Mouse (Mus musculus) effector memory CD4-positive, alpha-beta T cell, adult 7 months (primary cell): ENCODE measurements around the gene Olfr393. TPM values are rescaled to one million over a fixed set of nuclear protein-coding genes. Genes with fewer than 3 reads are reported as not detected.

Experiments used
- polyA plus RNA-seq: library from polyadenylated mRNA; unstranded; fragments of 100-300 nt; shearing (Covaris generic); gene quantifications from one replicate; pipeline ENCODE4 v1.2.1, GENCODE M21; 2017

The Olfr393 gene
- not detected for polyA plus RNA-seq

DNA sequence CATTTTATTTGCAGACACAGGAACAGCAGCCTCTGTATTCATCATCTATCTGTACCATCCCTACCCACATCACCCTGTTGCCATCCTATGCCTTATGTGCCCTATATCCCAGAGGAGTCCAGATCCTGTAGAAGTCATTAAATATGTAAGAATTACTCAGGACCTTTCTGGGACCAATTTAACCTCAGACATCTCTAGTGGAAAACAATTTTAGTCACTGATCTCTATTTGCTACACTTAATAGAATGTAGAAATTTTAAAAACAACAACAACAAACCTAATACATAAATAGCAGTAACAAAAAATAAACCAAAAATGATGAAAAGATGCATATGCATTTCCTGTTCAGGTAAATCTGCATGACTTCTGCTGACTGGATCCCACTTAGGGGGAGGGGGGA, at the start of gene Olfr393:
Olfr393 (minus strand) TSS at position 101 of the 400 bp plus-strand sequence.

DNA sequence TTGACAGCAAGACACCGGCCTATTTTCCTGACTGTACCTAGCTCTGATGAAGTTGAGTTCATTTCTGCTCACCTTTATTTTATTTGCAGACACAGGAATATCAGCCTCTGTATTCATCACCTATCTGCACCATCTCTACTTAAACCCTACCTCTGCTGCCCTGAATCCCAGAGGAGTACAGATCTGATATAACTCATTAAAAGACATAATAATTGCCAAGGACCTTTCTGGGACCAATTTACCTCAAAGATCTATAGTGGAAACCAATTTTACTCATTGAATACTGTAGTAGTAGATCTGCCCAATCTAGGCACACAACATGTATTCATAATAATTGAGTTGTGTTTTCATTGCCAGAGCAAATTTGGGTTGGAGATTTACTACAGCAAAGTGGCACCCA, 39.4 kb upstream of the Olfr393 start, which contains the start of gene Olfr394:
Olfr394 (minus strand) TSS at position 101 of the 400 bp plus-strand sequence.

DNA sequence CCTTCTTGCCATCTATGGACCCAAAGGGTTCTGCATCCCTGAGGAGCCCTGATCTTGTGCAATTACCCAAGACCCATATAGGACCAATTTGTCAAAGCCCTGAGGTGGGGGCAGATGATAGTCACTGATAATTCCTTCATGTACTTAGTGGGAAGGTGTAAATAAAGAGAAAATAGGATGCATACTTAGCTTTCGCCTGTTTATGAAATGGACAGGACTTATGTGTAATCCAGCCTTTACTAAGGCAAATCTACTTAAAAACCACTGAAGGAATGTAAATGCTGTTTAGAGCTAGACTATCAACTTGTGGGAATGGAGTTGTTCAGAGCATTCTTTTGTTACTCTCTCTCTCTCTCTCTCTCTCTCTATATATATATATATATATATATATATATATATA, 34.3 kb downstream of the Olfr393 start, which contains the start of gene Olfr392:
Olfr392 (minus strand) TSS at position 101 of the 400 bp plus-strand sequence.

GRCm38 (mm10) chr11:73802952-73803351, 48.3 kb downstream of the Olfr393 start, which contains the start of gene Olfr391-ps:
Olfr391-ps (minus strand) TSS chr11:73803052.

Other genes starting within 250 kb of the Olfr393 start
- not detected for gene Zfp735, start 162.7 kb downstream of the Olfr393 start, polyA plus RNA-seq
- gene Olfr389, start 70.7 kb downstream of the Olfr393 start, polyA plus RNA-seq: not detected
- not detected for gene Olfr390, start 68.5 kb downstream of the Olfr393 start, polyA plus RNA-seq
- gene Olfr391-ps, start 48.4 kb downstream of the Olfr393 start, polyA plus RNA-seq: not detected
- 0.27 TPM for gene Olfr392, start 34.4 kb downstream of the Olfr393 start, polyA plus RNA-seq
- not detected for gene Olfr394, start 39.3 kb upstream of the Olfr393 start, polyA plus RNA-seq
- gene Olfr395, start 57.8 kb upstream of the Olfr393 start, polyA plus RNA-seq: not detected
- gene Olfr23, start 85.2 kb upstream of the Olfr393 start, polyA plus RNA-seq: not detected
- not detected for gene Olfr397, start 109.4 kb upstream of the Olfr393 start, polyA plus RNA-seq
- gene Olfr398, start 139.0 kb upstream of the Olfr393 start, polyA plus RNA-seq: 0.07 TPM
- gene Olfr139, start 205.1 kb upstream of the Olfr393 start, polyA plus RNA-seq: not detected
- gene Olfr399, start 205.2 kb upstream of the Olfr393 start, polyA plus RNA-seq: not detected
- not detected for gene Zfp616, start 218.5 kb upstream of the Olfr393 start, polyA plus RNA-seq